Mouse (Mus musculus): ENCODE measurements around the gene Mapk6.

DNA sequence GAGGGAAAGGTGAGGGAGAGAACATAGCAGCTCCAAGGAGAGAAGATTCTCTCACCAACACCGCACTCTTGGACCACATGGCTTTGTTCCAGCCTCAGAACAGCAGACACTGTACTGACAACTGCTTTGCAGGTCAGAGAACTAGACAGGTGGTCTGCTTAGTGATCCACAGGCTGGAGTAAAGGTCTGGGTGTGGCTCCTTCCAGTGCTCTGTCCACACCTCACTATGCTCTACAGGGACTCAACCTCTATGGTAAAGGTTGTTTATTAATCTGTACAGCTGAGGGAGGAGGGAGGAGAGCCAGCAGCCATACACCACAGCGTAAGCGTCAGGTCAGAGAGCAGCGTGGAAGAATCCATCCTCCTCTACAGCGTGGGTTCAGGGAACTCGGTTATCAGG is 13.8 kb downstream of the Mapk6 start:
- TF ChIP-seq CTCF (IDR thresholded peaks at IDR 0.05; ENCODE audit: low read depth), result no peak
- TF ChIP-seq EP300 (IDR thresholded peaks at IDR 0.05; ENCODE audit: low read depth), result no peak

All from heart, postnatal 0 days (tissue).